Mouse (Mus musculus): ENCODE measurements around the gene Spen.

DNA sequence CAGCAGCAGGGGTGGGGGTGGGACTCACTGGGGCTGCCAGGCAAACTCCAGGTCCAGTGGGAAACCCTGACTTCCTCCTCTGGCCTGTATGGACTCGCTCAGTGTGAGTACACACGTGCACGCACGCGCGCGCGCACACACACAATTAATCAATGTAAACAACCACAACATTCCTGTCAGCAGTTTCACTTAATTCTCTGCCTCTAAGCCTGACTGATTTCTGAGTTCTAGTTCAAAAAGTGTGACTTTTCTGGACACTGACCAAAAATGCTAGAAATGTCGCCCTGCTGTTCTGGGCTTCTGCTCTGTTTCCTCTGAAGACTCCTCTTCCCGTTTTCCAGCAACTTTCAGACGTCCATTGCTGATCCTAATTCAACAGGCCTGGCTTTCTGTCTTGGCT is 23.9 kb upstream of the Spen start:
- TF ChIP-seq GATA1 (IDR thresholded peaks at IDR 0.05; ENCODE audit: low read length) (no peak), TAL1 (IDR thresholded peaks at IDR 0.05; ENCODE audit: low read length) (no peak)
